Mouse (Mus musculus): ENCODE results near the gene Otoa.

Gene Otoa

GRCm38 (mm10) chr7:121081350-121081749 is at the start of gene Otoa:
Gene Otoa, plus strand, starts transcription at chr7:121081650.
- no peak for DNase-seq (ENCODE audit: low spot score)

- DNase-seq (ENCODE audit: low spot score): peak; percentile 88
Measured at GRCm38 (mm10) chr7:121033856-121034652, 47.4 kb upstream of the Otoa start, which contains the start of gene Mettl9. Gene Mettl9, plus strand, starts transcription at chr7:121034445.

DNA sequence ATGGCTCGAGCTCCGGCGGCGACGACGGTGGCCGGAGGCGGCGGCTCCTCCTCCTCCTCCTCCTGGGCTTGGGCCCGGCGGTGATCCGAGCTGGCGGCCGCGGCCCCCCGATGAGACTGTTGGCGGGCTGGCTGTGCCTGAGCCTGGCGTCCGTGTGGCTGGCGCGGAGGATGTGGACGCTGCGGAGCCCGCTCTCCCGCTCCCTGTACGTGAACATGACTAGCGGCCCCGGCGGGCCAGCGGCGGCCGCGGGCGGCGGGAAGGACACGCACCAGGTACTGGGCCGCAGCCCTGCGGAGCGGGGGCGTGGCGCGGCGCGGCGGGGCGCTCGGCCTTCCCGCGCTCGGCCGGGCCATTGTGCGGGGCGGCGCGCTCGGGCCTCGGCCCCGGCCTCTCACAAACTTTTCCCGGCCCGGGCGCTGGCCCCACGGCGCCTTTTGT is 46.7 kb upstream of the Otoa start:
- DNase-seq (ENCODE audit: low spot score): peak; percentile 55

- DNase-seq (ENCODE audit: low spot score): peak; percentile 36
Measured at GRCm38 (mm10) chr7:121035161-121035721, 46.2 kb upstream of the Otoa start.

GRCm38 (mm10) chr7:121040595-121040994 is 40.9 kb upstream of the Otoa start:
- no peak for DNase-seq (ENCODE audit: low spot score)

DNA sequence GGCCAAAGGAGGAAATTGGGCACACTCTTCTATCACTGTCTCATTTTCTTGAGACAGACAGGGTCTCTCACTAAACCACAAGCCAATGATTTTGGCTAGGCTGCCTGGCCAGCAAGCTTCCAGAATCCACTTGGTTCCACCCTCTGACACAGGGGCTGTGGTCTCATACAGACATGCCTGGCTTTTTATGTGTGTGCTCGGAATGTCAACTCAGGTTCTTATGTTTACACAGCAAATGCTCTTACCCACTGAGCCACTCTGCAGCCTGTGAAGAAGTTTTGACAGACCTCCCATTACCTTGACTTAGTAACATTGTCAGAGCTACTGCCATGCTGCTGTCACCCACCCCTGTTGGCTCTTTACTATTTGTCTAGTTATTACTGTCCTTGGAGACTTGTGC is 39.5 kb upstream of the Otoa start:
- no peak for DNase-seq (ENCODE audit: low spot score)

DNA sequence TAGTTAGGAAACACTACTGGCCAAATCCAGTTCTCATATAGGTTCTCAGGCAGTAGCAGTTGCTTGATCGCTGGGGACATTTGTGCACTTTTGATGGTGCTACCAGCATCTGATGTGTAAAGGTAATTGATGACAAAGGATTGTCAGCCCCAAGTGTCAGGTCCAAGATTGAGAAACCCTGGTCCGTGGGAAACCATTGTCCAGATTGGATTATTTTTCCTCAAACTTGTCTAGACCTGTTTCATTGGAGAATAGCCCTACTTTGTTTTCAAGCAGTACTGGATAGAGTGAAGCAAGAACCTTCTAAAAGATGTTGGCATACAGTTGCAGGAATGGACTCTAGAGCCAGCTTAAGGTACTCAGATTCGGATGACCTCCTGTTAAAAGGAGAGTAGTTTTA is 38.4 kb upstream of the Otoa start:
- DNase-seq (ENCODE audit: low spot score): no peak

DNA sequence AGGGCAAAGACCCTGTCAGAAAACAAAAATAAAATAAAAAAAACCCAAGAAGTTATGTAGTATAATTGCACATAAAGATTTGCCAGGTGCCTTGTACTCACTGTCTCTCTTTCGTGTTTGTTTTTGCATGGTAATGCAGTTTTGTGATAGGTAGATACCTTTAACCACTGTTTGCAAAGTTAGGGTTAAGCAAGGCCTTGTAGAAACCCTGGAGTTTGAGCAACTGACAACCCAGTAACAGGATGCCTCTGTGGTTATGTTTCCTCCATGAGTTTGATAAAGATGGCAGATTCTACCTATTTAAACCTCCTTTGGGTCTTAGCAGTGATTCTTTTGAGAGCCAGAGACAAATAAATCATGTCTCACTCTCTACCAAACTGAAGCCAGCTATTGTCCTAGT is 37.9 kb upstream of the Otoa start:
- no peak for DNase-seq (ENCODE audit: low spot score)

DNA sequence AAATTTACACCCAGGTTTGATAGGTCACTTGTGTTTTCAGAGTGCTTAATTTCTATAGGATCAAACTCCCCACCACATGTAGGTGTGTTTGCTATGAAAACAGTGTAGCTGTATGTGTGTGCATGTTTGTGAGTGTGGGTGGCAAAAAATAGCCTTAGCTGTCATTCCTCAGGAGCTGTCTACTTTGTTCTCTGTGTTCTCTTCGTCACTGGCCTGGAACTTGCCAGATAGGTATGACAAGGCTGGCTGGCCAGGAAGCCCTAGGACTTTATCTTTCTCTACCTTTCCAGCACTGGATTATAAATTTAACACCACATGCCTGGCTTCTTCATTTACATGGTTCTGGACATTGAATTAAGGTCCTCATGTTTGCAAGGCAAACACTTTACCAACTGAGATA is 37.2 kb upstream of the Otoa start:
- DNase-seq (ENCODE audit: low spot score): no peak

- DNase-seq (ENCODE audit: low spot score): no peak
Measured at GRCm38 (mm10) chr7:121045671-121046453, 35.6 kb upstream of the Otoa start.

GRCm38 (mm10) chr7:121047624-121048023 is 33.8 kb upstream of the Otoa start:
- DNase-seq (ENCODE audit: low spot score): no peak

DNA sequence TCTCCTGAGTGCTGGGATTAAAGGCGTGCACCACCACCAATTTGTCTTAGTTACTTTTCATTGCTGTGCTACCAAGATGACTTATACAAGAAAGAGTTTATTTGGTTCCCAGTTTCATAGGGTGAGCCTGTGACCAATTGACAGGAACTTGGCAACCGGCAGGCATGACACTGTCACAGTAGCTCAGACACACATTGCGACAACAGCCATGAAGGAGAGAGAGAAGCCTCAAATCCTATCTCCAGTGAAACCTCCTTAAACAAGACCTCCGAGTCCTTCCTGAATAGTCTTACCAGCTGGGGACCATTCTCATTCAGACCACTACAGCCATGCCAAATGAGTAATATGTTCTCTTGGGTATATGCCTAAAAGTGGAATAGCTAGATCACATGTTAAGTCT is 28.4 kb upstream of the Otoa start:
- DNase-seq (ENCODE audit: low spot score): no peak

DNA sequence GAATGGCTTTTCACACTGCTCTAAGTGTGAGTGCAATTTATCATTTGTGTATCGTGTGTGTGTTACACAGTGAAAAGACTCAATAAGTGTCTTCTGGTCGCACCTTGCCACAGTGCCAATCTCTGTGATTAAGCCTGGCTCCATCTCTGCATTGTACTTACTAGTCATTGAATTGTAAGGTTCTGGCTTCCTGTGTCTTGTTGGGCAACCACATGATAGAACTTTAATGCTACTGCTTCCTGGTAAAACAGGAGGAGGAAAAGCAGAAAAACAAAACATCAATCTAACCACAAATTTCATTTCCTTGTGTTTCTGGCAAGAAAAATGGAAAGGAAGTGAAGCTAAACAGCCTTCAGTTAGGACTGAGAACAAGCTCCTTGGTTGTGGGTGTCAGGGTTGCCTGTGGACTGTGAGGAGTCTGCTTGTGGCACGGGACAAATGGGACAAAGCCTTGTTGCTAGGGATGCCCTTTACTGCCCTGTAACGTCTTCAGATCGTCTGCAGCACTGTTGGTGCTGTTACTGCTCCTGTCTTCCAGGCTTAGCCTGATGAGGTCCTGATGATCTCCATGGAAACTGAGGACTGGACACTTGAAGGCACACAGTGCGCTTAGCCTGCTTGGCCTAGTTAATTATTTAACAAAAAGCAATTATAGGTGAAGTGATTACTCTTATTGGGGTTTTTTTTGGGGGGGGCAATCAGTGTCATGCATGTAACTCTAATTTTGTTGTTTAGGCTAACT is 21.8 kb upstream of the Otoa start:
- no peak for DNase-seq (ENCODE audit: low spot score)

DNA sequence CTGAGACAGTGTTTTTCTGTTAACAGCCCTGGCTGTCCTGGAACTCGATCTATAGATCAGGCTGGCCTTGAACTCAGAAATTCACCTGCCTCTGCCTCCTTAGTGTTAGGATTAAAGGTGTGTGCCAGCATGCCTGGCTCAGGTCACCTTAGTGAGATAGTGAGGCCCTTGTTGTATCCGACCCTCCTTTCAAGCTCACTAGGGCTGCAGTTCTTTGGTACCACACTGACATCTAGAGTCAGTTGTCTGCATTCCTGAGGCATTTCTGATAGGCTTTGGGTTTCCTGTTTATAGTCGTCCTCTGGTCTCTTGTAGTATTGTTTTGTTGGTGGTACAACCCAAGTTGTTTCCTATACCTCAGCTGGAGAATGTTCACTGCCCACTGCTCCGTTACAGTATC is 17.1 kb upstream of the Otoa start:
- DNase-seq (ENCODE audit: low spot score): no peak

- DNase-seq (ENCODE audit: low spot score): no peak
Measured at GRCm38 (mm10) chr7:121071276-121071675, 10.2 kb upstream of the Otoa start.

GRCm38 (mm10) chr7:121072506-121072905 is 8.9 kb upstream of the Otoa start:
- DNase-seq (ENCODE audit: low spot score): no peak

DNA sequence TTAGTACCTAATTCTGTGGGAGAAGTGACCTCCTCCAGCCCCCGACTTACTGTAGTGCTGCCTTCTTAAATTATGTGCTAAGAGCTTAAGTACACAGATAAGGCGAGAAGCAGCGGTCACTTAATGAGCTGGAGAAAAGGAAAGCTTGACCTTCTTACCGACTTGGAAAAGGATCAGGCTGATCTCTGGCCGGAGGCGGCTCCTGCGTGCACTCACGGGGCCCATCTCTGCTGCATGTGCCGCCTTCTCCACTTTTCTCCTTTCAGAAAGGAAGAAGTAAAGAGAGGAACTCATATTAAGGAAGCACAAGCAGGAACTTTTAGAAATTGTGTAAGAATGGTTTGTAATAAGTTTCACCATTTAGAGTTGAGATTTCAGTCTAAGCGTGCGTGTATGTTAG is 7.2 kb upstream of the Otoa start, which contains the start of gene Igsf6:
TSS of gene Igsf6 (minus strand) at position 292 of the 400 bp plus-strand sequence.
- DNase-seq (ENCODE audit: low spot score): no peak

DNA sequence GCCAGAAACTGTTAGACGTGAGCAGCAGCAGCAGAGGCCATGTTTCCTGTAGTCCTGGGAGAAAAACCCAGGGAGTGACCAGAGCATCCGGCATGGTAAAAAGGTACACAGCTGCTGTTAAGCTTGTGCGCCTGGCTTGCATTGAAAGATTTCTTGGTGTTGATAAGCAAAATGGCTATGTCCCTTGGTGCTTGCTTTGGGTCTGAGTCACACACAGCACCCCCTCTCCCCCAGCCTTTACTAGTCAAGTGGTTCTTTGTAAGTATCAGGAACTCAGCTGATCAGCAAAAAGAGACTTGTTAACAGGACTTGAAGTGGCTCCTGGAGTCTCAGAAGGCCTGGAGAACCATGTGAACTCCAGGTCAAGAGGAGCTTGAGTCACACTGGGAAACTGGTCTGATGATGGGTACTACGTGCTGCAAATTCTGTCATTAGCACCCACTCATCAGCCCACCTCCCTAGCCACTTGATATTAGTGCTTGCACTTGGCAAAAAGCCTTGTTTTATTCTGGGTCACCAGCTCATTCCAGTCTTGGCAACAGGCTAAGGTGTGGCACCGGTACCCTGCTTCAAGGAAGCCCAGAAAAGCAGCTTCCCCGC is 6.5 kb upstream of the Otoa start:
- DNase-seq (ENCODE audit: low spot score): no peak

DNA sequence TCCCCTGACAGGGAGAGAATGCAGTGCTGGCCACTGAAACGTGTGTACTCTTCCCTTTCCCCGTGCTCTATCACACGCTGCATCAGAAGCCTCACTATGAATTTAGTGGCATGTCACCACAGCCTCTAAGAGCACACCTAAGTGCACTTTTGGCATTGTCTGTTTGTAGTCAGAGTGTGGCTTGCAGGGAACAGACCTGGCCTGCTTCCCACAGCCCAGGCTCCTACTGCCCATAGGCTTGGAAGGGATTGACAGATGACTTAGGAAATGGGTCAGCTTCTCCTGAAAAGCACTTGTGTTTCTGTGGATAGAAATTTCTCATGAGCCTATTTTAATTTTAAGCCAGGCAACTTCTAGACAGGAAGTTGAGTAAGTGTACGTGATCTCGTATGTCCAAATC is 6.0 kb upstream of the Otoa start:
- no peak for DNase-seq (ENCODE audit: low spot score)

DNA sequence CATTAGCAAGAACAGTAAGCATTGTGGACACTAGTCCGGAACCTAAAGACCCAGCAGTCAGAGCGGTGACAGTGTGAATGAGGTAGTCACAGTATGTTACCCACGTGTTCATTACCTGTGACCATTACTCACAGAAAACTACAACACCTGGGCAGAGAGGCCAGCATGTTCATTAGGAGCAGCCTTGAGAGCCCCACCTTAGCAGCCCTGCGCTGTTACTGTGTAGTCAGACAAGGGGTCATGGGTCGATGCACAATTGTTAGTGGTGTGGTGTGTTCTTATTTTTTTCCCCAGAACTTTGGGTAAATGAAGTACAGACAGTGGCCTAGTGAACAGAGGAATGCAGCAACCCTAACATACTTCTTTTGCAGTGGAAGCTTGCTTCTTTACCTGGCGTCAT is 4.1 kb upstream of the Otoa start:
- DNase-seq (ENCODE audit: low spot score): no peak

DNA sequence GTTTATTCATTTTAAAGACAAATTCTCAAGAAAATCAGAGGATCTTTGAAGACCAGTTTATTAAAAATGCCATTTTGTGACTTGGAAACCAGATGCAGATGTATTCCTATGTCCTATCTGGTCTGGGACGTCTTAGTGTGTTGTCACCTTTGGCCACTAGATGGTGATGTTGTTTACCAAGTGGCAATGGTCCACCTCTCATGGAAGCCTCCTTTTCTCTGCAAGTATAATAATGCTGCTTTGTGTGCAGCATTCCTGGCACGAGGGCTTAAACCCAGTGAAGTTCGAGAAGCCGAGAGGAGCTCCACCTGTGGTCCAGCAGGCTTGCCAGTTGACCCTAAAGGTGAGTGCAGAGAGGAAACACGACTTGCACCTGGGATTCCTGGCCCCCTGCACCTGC is 3.6 kb upstream of the Otoa start:
- DNase-seq (ENCODE audit: low spot score): peak; percentile 16

- no peak for DNase-seq (ENCODE audit: low spot score)
Measured at GRCm38 (mm10) chr7:121081816-121082215, 366 bp downstream of the Otoa start.
